Mouse (Mus musculus): Measurements from ENCODE around the gene Eml2. TPM values are rescaled to one million over a fixed set of nuclear protein-coding genes. Genes with fewer than 3 reads are reported as not detected.

Eml2 gene
- total and polyA plus RNA-seq, 2 experiments from 2014 or later = 26.8 to 58.9 TPM

DNA sequence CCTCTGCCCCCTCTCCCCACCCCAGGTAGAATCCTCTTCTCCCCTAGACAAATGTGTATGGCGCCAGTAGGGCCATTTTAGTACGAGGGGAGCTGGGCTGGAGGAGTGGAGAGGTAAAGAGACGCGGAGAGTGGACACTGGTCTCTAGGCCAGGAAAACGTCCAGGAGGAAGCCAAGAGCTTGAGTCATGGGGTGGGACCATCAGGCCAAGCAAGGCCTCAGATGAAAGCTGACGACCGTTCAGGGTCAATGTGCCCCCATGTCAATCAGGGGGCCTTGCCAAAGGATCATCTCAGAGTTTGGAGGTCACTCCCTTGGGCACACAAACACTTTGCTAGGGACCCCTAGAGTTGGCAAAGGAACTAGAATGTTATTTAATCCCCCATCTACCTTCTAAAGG, 995 bp downstream of the Eml2 start:
- H3K4me2 ChIP-seq (ENCODE audit: low read depth, low read length) = no peak overlapping the region
- H3K4me1 ChIP-seq (ENCODE audit: control insufficient read depth, insufficient read depth) = peaks cover 15% of the 10 kb centered on the region
- no peak for DNase-seq (ENCODE audit: low spot score)
- WGBS = 73% methylated on average over 7 of the region's 7 CpGs
- no peaks in the 10 kb centered on the region for H3K36me3 ChIP-seq (replicated peaks; ENCODE audit: control insufficient read depth, insufficient read depth, low read length)
- ATAC-seq (ENCODE audit: insufficient read depth, low read depth) = no peak
- no peaks in the 10 kb centered on the region for H3K9me3 ChIP-seq (replicated peaks; ENCODE audit: control insufficient read depth, low read length)
- H3K9ac ChIP-seq (replicated peaks; ENCODE audit: low read depth, low read length) = no peak overlapping the region
- no peak overlapping the region for H3K4me3 ChIP-seq (ENCODE audit: low read depth, low read length)
- H3K27ac ChIP-seq (ENCODE audit: low read depth) = no peak overlapping the region
- TF ChIP-seq EP300 (IDR thresholded peaks at IDR 0.05; ENCODE audit: low read depth) (no peak), CTCF (IDR thresholded peaks at IDR 0.05; ENCODE audit: low read depth) (no peak)
- H3K27me3 ChIP-seq (ENCODE audit: control insufficient read depth, insufficient read depth, low read length) = peaks cover 43% of the 10 kb centered on the region

DNA sequence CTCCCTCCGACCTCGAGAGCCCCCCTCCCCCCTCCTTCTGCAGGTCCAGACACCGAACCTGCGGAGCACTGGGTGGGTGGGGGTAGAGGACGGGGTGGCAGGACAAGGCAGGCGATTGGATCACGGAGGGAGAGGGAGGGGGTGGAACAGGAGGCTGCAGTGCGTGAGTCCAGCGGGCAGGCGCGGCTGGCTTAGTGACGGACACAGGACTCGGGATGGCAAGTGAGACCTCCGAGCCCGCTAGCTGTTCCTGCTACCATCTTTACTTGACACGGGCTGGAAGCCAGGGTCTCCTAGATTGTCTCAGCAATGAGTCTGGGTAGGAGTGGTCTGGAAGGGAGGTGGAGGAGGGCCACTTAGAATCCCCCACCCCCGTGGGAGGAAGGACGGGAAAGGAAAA, 1.8 kb downstream of the Eml2 start:
- Histone ChIP-seq H3K27ac (ENCODE audit: low read depth) (no peak overlapping the region), H3K9me3 (replicated peaks; ENCODE audit: control insufficient read depth, low read length) (no peaks in the 10 kb centered on the region), H3K9ac (replicated peaks; ENCODE audit: low read depth, low read length) (no peak overlapping the region), H3K4me3 (ENCODE audit: low read depth, low read length) (no peak overlapping the region), H3K4me1 (ENCODE audit: control insufficient read depth, insufficient read depth) (peaks cover 11% of the 10 kb centered on the region), H3K36me3 (replicated peaks; ENCODE audit: control insufficient read depth, insufficient read depth, low read length) (no peaks in the 10 kb centered on the region), H3K27me3 (ENCODE audit: control insufficient read depth, insufficient read depth, low read length) (peaks cover 43% of the 10 kb centered on the region), H3K4me2 (ENCODE audit: low read depth, low read length) (no peak overlapping the region)
- ATAC-seq (ENCODE audit: insufficient read depth, low read depth) (no peak), DNase-seq (ENCODE audit: low spot score) (no peak)
- 14% methylated on average over 18 of the region's 18 CpGs for WGBS
- TF ChIP-seq EP300 (IDR thresholded peaks at IDR 0.05; ENCODE audit: low read depth) (no peak), CTCF (IDR thresholded peaks at IDR 0.05; ENCODE audit: low read depth) (no peak)

DNA sequence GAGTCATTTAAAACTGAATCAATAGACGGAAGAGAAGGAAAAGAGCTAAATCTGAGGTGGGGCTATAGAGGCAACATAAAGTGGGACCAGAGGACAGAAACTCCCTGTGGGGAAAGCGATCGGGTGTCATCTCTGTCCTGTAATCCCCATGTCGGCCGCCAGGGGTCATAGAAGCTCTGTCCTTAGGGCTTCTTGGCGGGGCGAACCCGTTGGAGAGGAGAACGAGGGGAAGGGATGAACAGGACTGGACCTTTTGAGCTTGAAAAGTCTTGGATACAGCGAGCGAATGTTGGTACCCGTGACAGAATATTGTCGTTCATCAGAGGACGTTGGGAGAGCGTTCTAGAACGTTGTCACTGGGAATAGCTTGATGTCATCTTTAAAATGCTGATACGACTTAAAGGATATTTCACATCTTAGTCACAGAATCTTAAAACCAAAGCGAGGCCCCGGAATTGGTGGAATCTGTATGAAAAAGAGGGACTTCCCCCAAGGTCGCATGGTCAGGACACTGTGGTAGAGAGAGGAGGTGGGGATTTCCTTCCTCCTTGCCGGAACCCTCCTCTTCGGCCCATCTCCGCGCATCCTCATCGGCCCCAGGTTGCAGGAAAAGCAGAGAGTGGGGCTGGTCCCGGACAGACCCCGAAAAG, 2.3 kb downstream of the Eml2 start:
- ATAC-seq (ENCODE audit: insufficient read depth, low read depth) (no peak), DNase-seq (ENCODE audit: low spot score) (peak; percentile 52)
- no peak overlapping the region for H3K9ac ChIP-seq (replicated peaks; ENCODE audit: low read depth, low read length)
- 7% methylated on average over 27 of the region's 27 CpGs for WGBS
- peaks cover 11% of the 10 kb centered on the region for H3K4me1 ChIP-seq (ENCODE audit: control insufficient read depth, insufficient read depth)
- H3K4me3 ChIP-seq (ENCODE audit: low read depth, low read length) = no peak overlapping the region
- no peaks in the 10 kb centered on the region for H3K9me3 ChIP-seq (replicated peaks; ENCODE audit: control insufficient read depth, low read length)
- H3K27me3 ChIP-seq (ENCODE audit: control insufficient read depth, insufficient read depth, low read length) = peaks cover 43% of the 10 kb centered on the region
- H3K27ac ChIP-seq (ENCODE audit: low read depth) = no peak overlapping the region
- no peaks in the 10 kb centered on the region for H3K36me3 ChIP-seq (replicated peaks; ENCODE audit: control insufficient read depth, insufficient read depth, low read length)
- TF ChIP-seq EP300 (IDR thresholded peaks at IDR 0.05; ENCODE audit: low read depth) = no peak
- peak; percentile 82 for TF ChIP-seq CTCF (IDR thresholded peaks at IDR 0.05; ENCODE audit: low read depth)
- peak overlapping the region; percentile 9 for H3K4me2 ChIP-seq (ENCODE audit: low read depth, low read length)

DNA sequence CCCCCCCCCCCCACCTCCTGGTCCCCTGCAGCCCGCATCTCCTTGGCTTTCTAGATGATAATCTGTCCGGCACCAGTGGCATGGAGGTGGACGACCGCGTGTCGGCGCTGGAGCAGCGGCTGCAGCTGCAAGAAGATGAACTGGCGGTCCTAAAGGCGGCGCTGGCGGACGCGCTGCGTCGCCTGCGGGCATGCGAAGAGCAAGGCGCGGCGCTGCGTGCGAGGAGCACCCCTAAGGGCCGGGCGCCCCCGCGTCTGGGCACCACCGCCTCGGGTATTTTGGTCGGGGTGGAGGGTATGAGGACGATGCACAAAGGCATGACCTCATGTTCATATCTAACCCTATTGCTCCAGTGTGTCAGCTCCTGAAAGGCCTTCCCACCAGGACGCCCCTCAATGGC, 3.0 kb downstream of the Eml2 start:
- under 1% methylated on average over 26 of the region's 32 CpGs for WGBS
- Histone ChIP-seq H3K9ac (replicated peaks; ENCODE audit: low read depth, low read length) (no peak overlapping the region), H3K9me3 (replicated peaks; ENCODE audit: control insufficient read depth, low read length) (no peaks in the 10 kb centered on the region), H3K27me3 (ENCODE audit: control insufficient read depth, insufficient read depth, low read length) (peaks cover 43% of the 10 kb centered on the region), H3K4me1 (ENCODE audit: control insufficient read depth, insufficient read depth) (peaks cover 16% of the 10 kb centered on the region), H3K27ac (ENCODE audit: low read depth) (no peak overlapping the region), H3K36me3 (replicated peaks; ENCODE audit: control insufficient read depth, insufficient read depth, low read length) (no peaks in the 10 kb centered on the region), H3K4me2 (ENCODE audit: low read depth, low read length) (peak overlapping the region; percentile 32), H3K4me3 (ENCODE audit: low read depth, low read length) (0 out of 2 replicates have a peak overlapping the region, but pooled peaks have one; percentile 10)
- DNase-seq (ENCODE audit: low spot score) = peak; percentile 65
- TF ChIP-seq CTCF (IDR thresholded peaks at IDR 0.05; ENCODE audit: low read depth) = peak; percentile 73
- TF ChIP-seq EP300 (IDR thresholded peaks at IDR 0.05; ENCODE audit: low read depth) = no peak
- ATAC-seq (ENCODE audit: insufficient read depth, low read depth) = 0 out of 2 replicates have a peak, but pooled peaks have one; percentile 15

DNA sequence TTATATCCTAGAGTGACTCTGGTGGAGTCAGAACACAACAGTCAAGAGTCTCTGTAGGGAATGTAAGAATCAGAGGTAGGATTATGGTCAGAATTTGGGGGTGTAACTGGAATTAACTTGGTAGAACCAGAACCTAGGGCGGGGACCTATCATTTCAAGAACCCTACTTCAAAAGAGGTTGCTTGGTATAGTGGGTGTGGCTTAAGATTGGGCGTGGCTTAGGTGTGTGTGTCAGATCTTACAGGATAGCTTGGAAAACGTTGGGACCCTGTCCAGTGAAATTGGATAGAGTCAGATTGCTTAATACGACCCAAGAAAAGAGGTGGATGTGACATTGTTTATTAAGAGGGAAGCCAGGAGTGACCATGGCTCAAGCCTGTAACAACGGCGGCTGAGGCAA, 3.7 kb downstream of the Eml2 start:
- no peak for ATAC-seq (ENCODE audit: insufficient read depth, low read depth)
- Histone ChIP-seq H3K36me3 (replicated peaks; ENCODE audit: control insufficient read depth, insufficient read depth, low read length) (no peaks in the 10 kb centered on the region), H3K4me3 (ENCODE audit: low read depth, low read length) (no peak overlapping the region), H3K27me3 (ENCODE audit: control insufficient read depth, insufficient read depth, low read length) (peaks cover 43% of the 10 kb centered on the region), H3K4me2 (ENCODE audit: low read depth, low read length) (no peak overlapping the region), H3K9ac (replicated peaks; ENCODE audit: low read depth, low read length) (no peak overlapping the region), H3K4me1 (ENCODE audit: control insufficient read depth, insufficient read depth) (peaks cover 23% of the 10 kb centered on the region), H3K27ac (ENCODE audit: low read depth) (no peak overlapping the region), H3K9me3 (replicated peaks; ENCODE audit: control insufficient read depth, low read length) (no peaks in the 10 kb centered on the region)
- no peak for TF ChIP-seq CTCF (IDR thresholded peaks at IDR 0.05; ENCODE audit: low read depth)
- no peak for TF ChIP-seq EP300 (IDR thresholded peaks at IDR 0.05; ENCODE audit: low read depth)
- 54% methylated on average over 6 of the region's 6 CpGs for WGBS
- DNase-seq (ENCODE audit: low spot score) = no peak

Measured in heart, postnatal 0 days (tissue).